Mouse (Mus musculus): ENCODE measurements around the gene Fam129b. TPM values are rescaled to one million over a fixed set of nuclear protein-coding genes. Genes with fewer than 3 reads are reported as not detected.
"Not testable (repeated sequence)": the region's sequence is repeated elsewhere in the genome, so short reads cannot be mapped to it uniquely, and the experiment has no call there.

Fam129b gene
- total and polyA plus RNA-seq, 3 experiments: 17.5 to 20.0 TPM; not detected in 1

- not testable (repeated sequence) for H3K9me3 ChIP-seq (replicated peaks; ENCODE audit: insufficient read depth, low read length); H3K9ac ChIP-seq (ENCODE audit: control insufficient read depth, low read depth, low read length, poor library complexity, severe bottlenecking); H3K79me2 ChIP-seq (ENCODE audit: control insufficient read depth, insufficient read depth, low read length, poor library complexity); H3K4me1 ChIP-seq (ENCODE audit: control insufficient read depth in 1 of 2, insufficient read depth in 2 of 2, low read length in 2 of 2); H3K27ac ChIP-seq (ENCODE audit: control insufficient read depth, low read depth, low read length); H3K27me3 ChIP-seq (ENCODE audit: control insufficient read depth in 1 of 2, insufficient read depth in 2 of 2, low read length in 2 of 2); DNase-seq (ENCODE audit: low read depth, low spot score); H3K36me3 ChIP-seq (ENCODE audit: control insufficient read depth in 1 of 2, insufficient read depth in 2 of 2, low read length in 2 of 2)
- peak overlapping the region in 1 of 2 experiments; percentile 28; a peak in 1 of 4 replicates for H3K4me3 ChIP-seq (ENCODE audit: control insufficient read depth in 1 of 2, insufficient read depth in 1 of 2, low read depth in 2 of 2, low read length in 2 of 2)
- peak; percentile 94 for TF ChIP-seq TBP (IDR thresholded peaks at IDR 0.05; ENCODE audit: low read depth, low read length)
These were observed 22.2 kb upstream of the Fam129b start for GRCm38 (mm10) chr2:32853716-32854115.

- peak overlapping the region in 1 of 2 experiments; percentile 28; a peak in 1 of 4 replicates for H3K4me3 ChIP-seq (ENCODE audit: control insufficient read depth in 1 of 2, insufficient read depth in 1 of 2, low read depth in 2 of 2, low read length in 2 of 2)
- H3K27me3 ChIP-seq (ENCODE audit: control insufficient read depth in 1 of 2, insufficient read depth in 2 of 2, low read length in 2 of 2): no peaks in the 10 kb centered on the region
- no peak overlapping the region for H3K27ac ChIP-seq (ENCODE audit: control insufficient read depth, low read depth, low read length)
- no peaks in the 10 kb centered on the region; a peak in 1 of 4 replicates for H3K4me1 ChIP-seq (ENCODE audit: control insufficient read depth in 1 of 2, insufficient read depth in 2 of 2, low read length in 2 of 2)
- no peaks in the 10 kb centered on the region for H3K9me3 ChIP-seq (replicated peaks; ENCODE audit: insufficient read depth, low read length)
- DNase-seq (ENCODE audit: low read depth, low spot score): peak; percentile 93
- no peaks in the 10 kb centered on the region for H3K79me2 ChIP-seq (ENCODE audit: control insufficient read depth, insufficient read depth, low read length, poor library complexity)
- H3K36me3 ChIP-seq (ENCODE audit: control insufficient read depth in 1 of 2, insufficient read depth in 2 of 2, low read length in 2 of 2): no peaks in the 10 kb centered on the region
- peak overlapping the region; percentile 48; the same call in 1 of the 2 replicates for H3K9ac ChIP-seq (ENCODE audit: control insufficient read depth, low read depth, low read length, poor library complexity, severe bottlenecking)
- TF ChIP-seq JUND (IDR thresholded peaks at IDR 0.05; ENCODE audit: low read depth, low read length) (no peak), BHLHE40 (IDR thresholded peaks at IDR 0.05; ENCODE audit: borderline replicate concordance, low read depth, low read length) (no peak), HCFC1 (IDR thresholded peaks at IDR 0.05; ENCODE audit: low read depth, low read length) (0 out of 2 replicates have a peak, but pooled peaks have one; percentile 43), ZNF384 (IDR thresholded peaks at IDR 0.05; ENCODE audit: low read depth, low read length) (no peak), ZC3H11A (IDR thresholded peaks at IDR 0.05; ENCODE audit: low read depth, low read length) (peak; percentile 85), TBP (IDR thresholded peaks at IDR 0.05; ENCODE audit: low read depth, low read length) (no peak), ETS1 (IDR thresholded peaks at IDR 0.05; ENCODE audit: low read depth, low read length) (no peak), E2F4 (IDR thresholded peaks at IDR 0.05; ENCODE audit: borderline replicate concordance, low read depth, low read length) (no peak), TAL1 (IDR thresholded peaks at IDR 0.05; ENCODE audit: low read length) (no peak), POLR2A (IDR thresholded peaks at IDR 0.05; ENCODE audit: control insufficient read depth in 1 of 2, insufficient read depth in 1 of 2, low read depth in 1 of 2, low read length in 2 of 2, poor library complexity in 1 of 2) (no peak), POLR2AphosphoS2 (IDR thresholded peaks at IDR 0.05; ENCODE audit: low read length) (no peak), MAFK (IDR thresholded peaks at IDR 0.05; ENCODE audit: borderline replicate concordance, low read depth, low read length) (no peak), ZMIZ1 (IDR thresholded peaks at IDR 0.05; ENCODE audit: low read depth, low read length) (no peak), NRF1 (IDR thresholded peaks at IDR 0.05; ENCODE audit: insufficient read depth, low read depth, low read length, poor library complexity, severe bottlenecking) (no peak), RCOR1 (IDR thresholded peaks at IDR 0.05; ENCODE audit: low read depth, low read length) (no peak), MYB (IDR thresholded peaks at IDR 0.05; ENCODE audit: low read depth, low read length) (no peak), CHD1 (IDR thresholded peaks at IDR 0.05; ENCODE audit: low read depth, low read length) (no peak), MAX (IDR thresholded peaks at IDR 0.05; ENCODE audit: low read length) (no peak), GABPA (IDR thresholded peaks at IDR 0.05; ENCODE audit: low read depth, low read length) (no peak), UBTF (IDR thresholded peaks at IDR 0.05; ENCODE audit: borderline replicate concordance, insufficient read depth, low read depth, low read length) (no peak), ELF1 (IDR thresholded peaks at IDR 0.05; ENCODE audit: low read depth, low read length) (no peak; the same call in 1 of the 2 replicates), MAZ (IDR thresholded peaks at IDR 0.05; ENCODE audit: low read depth, low read length) (no peak), MXI1 (IDR thresholded peaks at IDR 0.05; ENCODE audit: low read depth, low read length) (no peak), CTCF (IDR thresholded peaks at IDR 0.05 in 2 of 3, conservative IDR thresholded peaks at IDR 0.05 in 1 of 3; ENCODE audit: control insufficient read depth in 1 of 3, insufficient read depth in 1 of 3, low read depth in 2 of 3, low read length in 3 of 3, poor library complexity in 1 of 3, severe bottlenecking in 1 of 3) (peak; percentile 88 to 98 (median 97)), GATA1 (IDR thresholded peaks at IDR 0.05; ENCODE audit: low read depth, low read length) (no peak), SMC3 (IDR thresholded peaks at IDR 0.05; ENCODE audit: low read depth, low read length) (peak; percentile 96), TCF12 (IDR thresholded peaks at IDR 0.05; ENCODE audit: low read depth, low read length) (no peak), KAT2A (conservative IDR thresholded peaks at IDR 0.05; ENCODE audit: low read depth, low read length) (no peak), USF1 (IDR thresholded peaks at IDR 0.05; ENCODE audit: low read depth, low read length) (no peak), NELFE (IDR thresholded peaks at IDR 0.05; ENCODE audit: low read depth, low read length) (no peak), MEF2A (IDR thresholded peaks at IDR 0.05; ENCODE audit: extremely low read depth, insufficient replicate concordance, low read depth, low read length, poor library complexity, severe bottlenecking) (no peak), RAD21 (IDR thresholded peaks at IDR 0.05; ENCODE audit: low read depth, low read length) (peak; percentile 84)
These were observed 21.7 kb upstream of the Fam129b start for GRCm38 (mm10) chr2:32854206-32854605.
